Comparison of ENCODE assay signal across 28 mouse cellular contexts in genomic region chr1:177012774-177013173, GRCm38 (mm10).
A peak's percentile ranks its signal among the peaks of the same experiment; 100 is the strongest.
DNase-seq lines count a peak whose midpoint lies in the region; ATAC-seq lines count a peak whose summit lies in the region.
"Had no signal": no experiment of that assay in that cellular context is flagged by ENCODE, and none has a peak within 500 bp of the region (broad histone marks: within the 10 kb centered on the region; RNA-seq: fewer than 3 reads in every experiment).

No protein-coding gene starts in this region.

- no peak overlapping the region for H3K4me3 ChIP-seq in limb, embryonic 10.5 days
- H3K4me3 ChIP-seq: forebrain, embryonic 15.5 days; heart, embryonic 15.5 days; hindbrain, embryonic 13.5 days; limb, embryonic 13.5 days; liver, embryonic 13.5 days; neural tube, embryonic 12.5 days had no signal

- H3K27ac ChIP-seq in limb, embryonic 10.5 days = no peak overlapping the region
- H3K27ac ChIP-seq: forebrain, embryonic 15.5 days; heart, embryonic 15.5 days; limb, embryonic 13.5 days; liver, embryonic 13.5 days; macrophage; neural tube, embryonic 12.5 days; stomach, postnatal 0 days had no signal

- H3K9me3 ChIP-seq in limb, embryonic 10.5 days (replicated peaks) = no peaks in the 10 kb centered on the region
- H3K9me3 ChIP-seq: forebrain, embryonic 15.5 days; heart, embryonic 15.5 days; hindbrain, embryonic 13.5 days; limb, embryonic 13.5 days; liver, embryonic 13.5 days; neural tube, embryonic 12.5 days had no signal

- no peaks in the 10 kb centered on the region for H3K36me3 ChIP-seq in limb, embryonic 10.5 days
- H3K36me3 ChIP-seq: forebrain, embryonic 15.5 days; heart, embryonic 15.5 days; hindbrain, embryonic 13.5 days; liver, embryonic 13.5 days had no signal

- no peaks in the 10 kb centered on the region for H3K27me3 ChIP-seq in limb, embryonic 10.5 days (ENCODE audit: low read depth, poor library complexity, severe bottlenecking)
- H3K27me3 ChIP-seq: CH12.LX; forebrain, embryonic 15.5 days; heart, embryonic 15.5 days; hindbrain, embryonic 13.5 days; limb, embryonic 13.5 days; liver, embryonic 13.5 days; neural tube, embryonic 12.5 days had no signal

- peak; percentile 33 for DNase-seq in adrenal gland, adult 2 months
- DNase-seq in adrenal gland, adult 18-20 months (ENCODE audit: low spot score in 2 of 2) = no peak
- DNase-seq in heart, adult 11 months = peak; percentile 66
- DNase-seq in heart, adult 9 months (ENCODE audit: low spot score in 2 of 2) = no peak
- peak; percentile 48 for DNase-seq in Muller cell, postnatal 12 days (ENCODE audit: inconsistent ontology term)
- DNase-seq in limb, embryonic 10.5 days (ENCODE audit: low spot score) = peak; percentile 18
- no peak for DNase-seq in thymus, postnatal 14 days
- DNase-seq: adrenal gland, postnatal 25 days; cerebellum, adult 2 months; cerebellum, postnatal 14 days; gastrocnemius, postnatal 36 days; kidney, postnatal 14 days; liver, embryonic 13.5 days; lung, adult 18-20 months; right cerebral cortex, adult 18-20 months; thymus, adult 18-20 months; thymus, postnatal 36 days had no signal

- WGBS in limb, embryonic 10.5 days = 83% methylated on average over 3 of the region's 3 CpGs

- peaks cover 35% of the 10 kb centered on the region for H3K4me1 ChIP-seq in limb, embryonic 10.5 days

- ATAC-seq in megakaryocyte-erythroid progenitor cell, adult 5-6 weeks (replicated peaks; ENCODE audit: low FRiP score, low TSS enrichment, poor library complexity, severe bottlenecking) = no peak
- ATAC-seq: forebrain, embryonic 15.5 days; lung, postnatal 0 days; midbrain, embryonic 16.5 days had no signal

Comparison
In these comparisons a context has a peak if more than half of its experiments do, and no peak if none do; other contexts are left out.
1. DNase-seq: peak in adrenal gland, adult 2 months (single experiment), heart, adult 11 months (single experiment), Muller cell, postnatal 12 days (single experiment) and limb, embryonic 10.5 days (single experiment); none in adrenal gland, adult 18-20 months (0 of 2), heart, adult 9 months (0 of 2) and thymus, postnatal 14 days (single experiment).